Mouse (Mus musculus): ENCODE measurements around the gene Cbfa2t2.

GRCm38 (mm10) chr2:154448633-154449032 lies 12.4 kb downstream of the Cbfa2t2 start:
- no peak for TF ChIP-seq CTCF (IDR thresholded peaks at IDR 0.05; ENCODE audit: low read depth)
- TF ChIP-seq EP300 (optimal IDR thresholded peaks at IDR 0.05) = no peak

Measured in stomach, postnatal 0 days (tissue).